Mouse (Mus musculus) layer of hippocampus, adult 6 months (tissue): ENCODE measurements around the gene C1qtnf7. TPM values are rescaled to one million over a fixed set of nuclear protein-coding genes. Genes with fewer than 3 reads are reported as not detected.

Source experiments
- long read RNA-seq, 2 experiments: library from polyadenylated mRNA; unstranded; transcript quantifications; one replicate each; pipeline ENCODE4 v2.0.0; 2019 to 2020
- polyA plus RNA-seq: library from polyadenylated mRNA; unstranded; fragments of <200 nt; fragmentation: Nextera tagmentation; gene quantifications from 2 replicates; pipeline ENCODE4 v1.2.3, GENCODE M21; 2021

The C1qtnf7 gene
- 0.67 and 1.2 TPM in 2 replicates for polyA plus RNA-seq
- long read RNA-seq, experiment 1 = 0 reads
- long read RNA-seq, experiment 2, partial matches to known transcripts = 0 of 4 reads
- long read RNA-seq, experiment 2, other reads (novel, unspliced or antisense) = 0 of 4 reads

DNA sequence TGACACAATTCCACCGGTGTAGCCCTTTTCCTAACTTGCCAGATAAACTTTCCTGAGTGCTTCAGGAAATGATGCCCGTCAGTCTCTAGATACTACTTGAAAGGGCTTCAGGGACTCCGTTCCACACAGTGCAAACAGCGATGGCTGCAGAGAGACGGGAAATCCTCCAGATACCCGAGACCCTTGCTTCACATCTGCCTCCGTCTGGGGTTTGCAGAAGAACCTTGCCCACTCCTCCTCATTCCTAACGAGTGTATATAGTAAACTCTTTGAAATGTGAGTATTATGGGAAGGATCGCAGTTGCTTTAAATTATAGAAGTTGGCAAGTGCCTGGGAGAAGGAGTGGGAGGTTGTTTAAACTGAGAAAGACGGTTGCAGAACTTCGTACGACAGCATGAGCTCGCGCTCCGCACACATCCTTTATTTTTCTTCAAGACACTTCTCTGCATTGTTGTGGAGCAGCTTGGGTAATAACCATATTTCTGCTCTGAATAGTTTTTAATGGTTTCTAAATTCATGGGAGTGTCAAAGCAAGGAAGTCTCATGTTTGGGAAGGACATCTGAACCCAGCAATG is at the start of gene C1qtnf7:
Gene C1qtnf7 (plus strand): TSS at position 138 of the 576 bp plus-strand sequence.

GRCm38 (mm10) chr5:43661997-43662961 is 146.9 kb downstream of the C1qtnf7 start, which contains the start of gene Cc2d2a:
Cc2d2a (plus strand) TSS chr5:43662346.

Other genes starting within 250 kb of the C1qtnf7 start
- 4.1 TPM in 2 replicates for gene Cc2d2a, start 146.8 kb downstream of the C1qtnf7 start, polyA plus RNA-seq